Mouse (Mus musculus) CH12.LX (cell line): ENCODE measurements around the gene Ntsr1. TPM values are rescaled to one million over a fixed set of nuclear protein-coding genes. Genes with fewer than 3 reads are reported as not detected.

Experiments used
- DNase-seq: peaks from one replicate; pipeline ENCODE4 v3.0.0-alpha.2; 2013; ENCODE audit errors: extremely low read depth
- H3K27ac ChIP-seq: 2 replicates; pipeline ENCODE4 v1.5.1; 2012; ENCODE audit warnings: low read depth, mild to moderate bottlenecking, control low read depth, moderate library complexity; ENCODE audit not compliant: insufficient read depth
- H3K27me3 ChIP-seq: replicated peaks from 2 replicates; pipeline ENCODE3; 2012; ENCODE audit warnings: inconsistent platforms
- H3K36me3 ChIP-seq, 2 experiments: replicated peaks in 1 of 2; 2 replicates each; pipeline versions ENCODE3 to v1.6.1; 2012; ENCODE audit warnings: inconsistent platforms in 1 of 2, low read length in 1 of 2, mild to moderate bottlenecking in 1 of 2, mixed read lengths in 1 of 2, moderate library complexity in 1 of 2; ENCODE audit not compliant: control insufficient read depth in 1 of 2, insufficient read depth in 1 of 2
- H3K4me1 ChIP-seq, 2 experiments: 2 replicates each; pipeline ENCODE4 v1.6.1; 2012; ENCODE audit warnings: inconsistent platforms in 1 of 2, moderate library complexity in 1 of 2; ENCODE audit not compliant: insufficient read depth in 2 of 2, control insufficient read depth in 1 of 2
- H3K4me2 ChIP-seq: 2 replicates; pipeline ENCODE4 v1.6.1; 2012; ENCODE audit warnings: low read depth, mild to moderate bottlenecking, control low read depth; ENCODE audit not compliant: poor library complexity, insufficient read depth, severe bottlenecking
- H3K4me3 ChIP-seq, 3 experiments: fragments of 150-350 bp in 1 of 3; sonication (generic) in 1 of 3; replicated peaks in 1 of 3; 2 replicates each; pipeline versions ENCODE3 to v1.5.1; 2011 to 2012; ENCODE audit warnings: low read depth in 2 of 3, low read length in 2 of 3, mild to moderate bottlenecking in 2 of 3, moderate library complexity in 2 of 3, control low read depth in 1 of 3, improper control_type of control experiment in 1 of 3, inconsistent platforms in 1 of 3, mixed read lengths in 1 of 3; ENCODE audit not compliant: poor library complexity in 1 of 3
- H3K79me2 ChIP-seq: replicated peaks from 2 replicates; pipeline ENCODE4 v1.6.1; 2012; ENCODE audit warnings: mild to moderate bottlenecking, moderate library complexity; ENCODE audit not compliant: control insufficient read depth, poor library complexity, insufficient read depth, severe bottlenecking; ENCODE audit errors: extremely low read depth
- H3K9ac ChIP-seq: 2 replicates; pipeline ENCODE4 v1.6.1; 2012; ENCODE audit warnings: low read depth, mild to moderate bottlenecking, control low read depth, moderate library complexity; ENCODE audit not compliant: insufficient read depth
- H3K9me3 ChIP-seq: replicated peaks from 2 replicates; pipeline ENCODE3; 2012; ENCODE audit warnings: low read length, inconsistent platforms, mixed read lengths
- E2F4 ChIP-seq: IDR thresholded peaks from 2 replicates; pipeline ENCODE4 v1.6.1; 2011; ENCODE audit warnings: low read depth, low read length, improper control_type of control experiment; ENCODE audit not compliant: insufficient replicate concordance
- ELF1 ChIP-seq: IDR thresholded peaks from 2 replicates; pipeline ENCODE4 v1.6.1; 2014; ENCODE audit warnings: low read depth, mild to moderate bottlenecking, inconsistent platforms, low read length, improper control_type of control experiment
- ETS1 ChIP-seq: conservative IDR thresholded peaks from 2 replicates; pipeline ENCODE4 v1.6.1; 2012; ENCODE audit warnings: low read depth, mild to moderate bottlenecking, inconsistent platforms, low read length, improper control_type of control experiment, moderate library complexity
- MAFK ChIP-seq: IDR thresholded peaks from 2 replicates; pipeline ENCODE4 v1.6.1; 2011; ENCODE audit warnings: low read length, improper control_type of control experiment; ENCODE audit not compliant: insufficient replicate concordance
- MAZ ChIP-seq: IDR thresholded peaks from 2 replicates; pipeline ENCODE4 v1.6.1; 2012; ENCODE audit warnings: low read depth, mild to moderate bottlenecking, inconsistent platforms, low read length, improper control_type of control experiment, moderate library complexity
- MEF2A ChIP-seq: IDR thresholded peaks from 2 replicates; pipeline ENCODE4 v1.6.1; 2014; ENCODE audit warnings: low read depth, mild to moderate bottlenecking, inconsistent platforms, low read length, improper control_type of control experiment, borderline replicate concordance
- NRF1 ChIP-seq: IDR thresholded peaks from 2 replicates; pipeline ENCODE4 v1.6.1; 2014; ENCODE audit warnings: low read depth, mild to moderate bottlenecking, inconsistent platforms, low read length, improper control_type of control experiment, moderate library complexity
- SIN3A ChIP-seq: IDR thresholded peaks from 2 replicates; pipeline ENCODE4 v1.6.1; 2012; ENCODE audit warnings: low read length, improper control_type of control experiment, inconsistent platforms
- SMC3 ChIP-seq: IDR thresholded peaks from 2 replicates; pipeline ENCODE4 v1.6.1; 2011; ENCODE audit warnings: low read depth, low read length, improper control_type of control experiment
- UBTF ChIP-seq: IDR thresholded peaks from 2 replicates; pipeline ENCODE4 v1.6.1; 2012; ENCODE audit warnings: low read depth, mild to moderate bottlenecking, inconsistent platforms, low read length, improper control_type of control experiment, moderate library complexity
- USF2 ChIP-seq: conservative IDR thresholded peaks from 2 replicates; pipeline ENCODE4 v1.6.1; 2011; ENCODE audit warnings: low read depth, low read length, improper control_type of control experiment
- ZC3H11A ChIP-seq: IDR thresholded peaks from 2 replicates; pipeline ENCODE4 v1.6.1; 2012; ENCODE audit warnings: low read depth, mild to moderate bottlenecking, inconsistent platforms, low read length, improper control_type of control experiment
- dilution Hi-C: fragments of 300-500 bp; cut with MboI; formaldehyde crosslinking; loops from 2 replicates; pipeline ENCODE4 v1.14.3; 2020; ENCODE audit warnings: low sequenced_read_pairs; ENCODE audit not compliant: extremely low pct_unique_long_range_greater_than_20kb, extremely low pct_ligation_motif_present
- in situ Hi-C: fragments of 300-500 bp; cut with MboI; formaldehyde crosslinking; loops from 3 replicates; pipeline ENCODE4 v1.14.3; 2019; ENCODE audit warnings: low sequenced_read_pairs, low pct_ligation_motif_present, low pct_unique_long_range_greater_than_20kb, mixed read lengths
- polyA plus RNA-seq: library from polyadenylated mRNA; unstranded; fragments of >175 nt; gene quantifications from 2 replicates; pipeline ENCODE4 v1.2.1, GENCODE M21; 2012; ENCODE audit warnings: low read depth; ENCODE audit not compliant: insufficient read length
- total RNA-seq, 2 experiments: library from RNA; depleted of rRNA; stranded (reverse); fragments of 300-350 nt in 1 of 2; fragments of >200 nt in 1 of 2; gene quantifications; 2 replicates each; pipeline ENCODE4 v1.2.3; 2012 to 2014

Ntsr1 gene
- total and polyA plus RNA-seq, 3 experiments, result not detected

GRCm38 (mm10) chr2:180543675-180544074 lies 43.9 kb downstream of the Ntsr1 start (continued):
- TF ChIP-seq E2F4 (no peak), NRF1 (no peak)

- Histone ChIP-seq H3K4me2 (no peak overlapping the region), H3K9me3 (no peaks in the 10 kb centered on the region), H3K4me1 (0 out of 4 replicates have a peak, but pooled peaks cover 0 to 3% of the 10 kb centered on the region in 2 experiments), H3K4me3 (no peak overlapping the region), H3K79me2 (no peaks in the 10 kb centered on the region), H3K27me3 (peaks cover 12% of the 10 kb centered on the region), H3K36me3 (no peaks in the 10 kb centered on the region), H3K27ac (no peak overlapping the region), H3K9ac (no peak overlapping the region)
- TF ChIP-seq SMC3, result no peak
- no peak for TF ChIP-seq USF2
- TF ChIP-seq E2F4, result no peak
- TF ChIP-seq NRF1, result no peak
- TF ChIP-seq MAZ, result no peak
- TF ChIP-seq UBTF, result no peak
- TF ChIP-seq ZC3H11A, result no peak
- TF ChIP-seq MEF2A, result no peak
- TF ChIP-seq ETS1, result no peak
- no peak for DNase-seq
- dilution Hi-C loops, result no loop called here
- in situ Hi-C loops, result no loop called here
Observed at GRCm38 (mm10) chr2:180545046-180545445, 45.3 kb downstream of the Ntsr1 start.

- no peak overlapping the region for H3K4me3 ChIP-seq
- dilution Hi-C loops (no loop called here), in situ Hi-C loops (no loop called here)
- H3K4me2 ChIP-seq, result no peak overlapping the region
- no peak for DNase-seq
- H3K9ac ChIP-seq, result no peak overlapping the region
- H3K4me1 ChIP-seq, result no peaks in the 10 kb centered on the region
- peaks cover 2% of the 10 kb centered on the region for H3K27me3 ChIP-seq
- H3K36me3 ChIP-seq, result no peaks in the 10 kb centered on the region
- no peaks in the 10 kb centered on the region for H3K9me3 ChIP-seq
- no peak for TF ChIP-seq MAFK
- no peak for TF ChIP-seq ELF1
- TF ChIP-seq SIN3A, result no peak
- TF ChIP-seq, all 38 proteins: peak for 0
- Histone ChIP-seq H3K27ac (no peak overlapping the region), H3K79me2 (no peaks in the 10 kb centered on the region)
Observed at GRCm38 (mm10) chr2:180547384-180548106, 47.8 kb downstream of the Ntsr1 start.
